Mouse (Mus musculus) limb, embryonic 13.5 days (tissue): ENCODE results near the gene Slx4ip. TPM values are rescaled to one million over a fixed set of nuclear protein-coding genes. Genes with fewer than 3 reads are reported as not detected.

ENCODE experiments used
- ATAC-seq: fragments of 200-750 bp; cut with Nextera tagmentation; 2 replicates; pipeline ENCODE4 v1.8.0; 2017; ENCODE audit warnings: low read depth, moderate number of reproducible peaks, moderate TSS enrichment; ENCODE audit not compliant: low FRiP score
- H3K27ac ChIP-seq: fragments of 300-500 bp; sonication (generic); 2 replicates; pipeline ENCODE4 v1.5.1; 2015; ENCODE audit warnings: inconsistent platforms, mild to moderate bottlenecking, moderate library complexity
- H3K27me3 ChIP-seq: fragments of 300-500 bp; sonication (generic); 2 replicates; pipeline ENCODE4 v1.6.1; 2015; ENCODE audit warnings: mild to moderate bottlenecking, inconsistent platforms
- H3K36me3 ChIP-seq: fragments of 300-500 bp; sonication (generic); 2 replicates; pipeline ENCODE4 v1.6.1; 2015; ENCODE audit warnings: inconsistent platforms, mild to moderate bottlenecking, moderate library complexity
- H3K4me1 ChIP-seq: fragments of 300-500 bp; sonication (generic); 2 replicates; pipeline ENCODE4 v1.6.1; 2015; ENCODE audit warnings: inconsistent platforms
- H3K4me2 ChIP-seq: fragments of 300-500 bp; sonication (generic); replicated peaks from 2 replicates; pipeline ENCODE4 v1.6.1; 2015; ENCODE audit warnings: inconsistent platforms, mild to moderate bottlenecking, moderate library complexity
- H3K4me3 ChIP-seq: fragments of 300-500 bp; sonication (generic); 2 replicates; pipeline ENCODE4 v1.5.1; 2015; ENCODE audit warnings: moderate library complexity, mild to moderate bottlenecking, inconsistent platforms
- H3K9ac ChIP-seq: fragments of 300-500 bp; sonication (generic); 2 replicates; pipeline ENCODE4 v1.6.1; 2015; ENCODE audit warnings: mild to moderate bottlenecking, inconsistent platforms
- H3K9me3 ChIP-seq: fragments of 300-500 bp; sonication (generic); 2 replicates; pipeline ENCODE4 v1.6.1; 2016; ENCODE audit warnings: inconsistent platforms
- WGBS: fragments of 180-500 bp; shearing (Covaris S2); methylation state at CpG from one replicate; pipeline ENCODE4 v1.1.7; 2015; 5-methylcytosine and 5-hydroxymethylcytosine counted together
- polyA plus RNA-seq: library from polyadenylated mRNA; unstranded; fragments of >200 nt; fragmentation: Nextera tagmentation; extraction: Ambion mirVana; gene quantifications from 2 replicates; pipeline ENCODE4 v1.2.1, GENCODE M21; 2015

Slx4ip gene
- polyA plus RNA-seq, 1 experiment from 2014 or later = 9.2 TPM

- Histone ChIP-seq H3K4me3 (no peak overlapping the region), H3K4me1 (peaks cover 37% of the 10 kb centered on the region), H3K27me3 (peaks cover 23% of the 10 kb centered on the region), H3K9me3 (no peaks in the 10 kb centered on the region), H3K9ac (no peak overlapping the region), H3K4me2 (no peak overlapping the region), H3K36me3 (peaks cover 68% of the 10 kb centered on the region), H3K27ac (no peak overlapping the region)
- WGBS = 73% methylated on average over 8 of the region's 8 CpGs
- ATAC-seq = no peak
Measured at GRCm38 (mm10) chr2:137094301-137094700, 203.3 kb downstream of the Slx4ip start.

- peaks cover 56% of the 10 kb centered on the region for H3K36me3 ChIP-seq
- H3K4me3 ChIP-seq = no peak overlapping the region
- H3K27ac ChIP-seq = no peak overlapping the region
- no peaks in the 10 kb centered on the region for H3K9me3 ChIP-seq
- WGBS = 6% methylated on average over 5 of the region's 5 CpGs
- H3K27me3 ChIP-seq = peaks cover 10% of the 10 kb centered on the region; the same call in 1 of the 2 replicates
- no peak overlapping the region for H3K4me2 ChIP-seq
- H3K4me1 ChIP-seq = peaks cover 53% of the 10 kb centered on the region
- H3K9ac ChIP-seq = no peak overlapping the region
- ATAC-seq = no peak
Measured at GRCm38 (mm10) chr2:137096981-137097460, 206.0 kb downstream of the Slx4ip start.

GRCm38 (mm10) chr2:137098269-137099035, 207.4 kb downstream of the Slx4ip start:
- 36% methylated on average over 11 of the region's 11 CpGs for WGBS
- H3K9me3 ChIP-seq = no peaks in the 10 kb centered on the region
- no peak overlapping the region for H3K4me3 ChIP-seq
- 0 out of 2 replicates have a peak, but pooled peaks cover 5% of the 10 kb centered on the region for H3K27me3 ChIP-seq
- no peak overlapping the region for H3K4me2 ChIP-seq
- no peak overlapping the region for H3K9ac ChIP-seq
- no peak for ATAC-seq
- H3K4me1 ChIP-seq = peaks cover 53% of the 10 kb centered on the region
- peaks cover 53% of the 10 kb centered on the region for H3K36me3 ChIP-seq
- H3K27ac ChIP-seq = no peak overlapping the region

- Histone ChIP-seq H3K27ac (no peak overlapping the region), H3K36me3 (peaks cover 52% of the 10 kb centered on the region), H3K9ac (no peak overlapping the region)
Measured at GRCm38 (mm10) chr2:137099211-137099734, 208.3 kb downstream of the Slx4ip start.

GRCm38 (mm10) chr2:137101074-137101473, 210.1 kb downstream of the Slx4ip start:
- Histone ChIP-seq H3K9me3 (no peaks in the 10 kb centered on the region), H3K27me3 (no peaks in the 10 kb centered on the region), H3K4me1 (peaks cover 45% of the 10 kb centered on the region), H3K9ac (no peak overlapping the region), H3K4me2 (no peak overlapping the region), H3K36me3 (peaks cover 61% of the 10 kb centered on the region), H3K4me3 (no peak overlapping the region), H3K27ac (no peak overlapping the region)
- peak; percentile 57; the same call in 1 of the 2 replicates for ATAC-seq
- WGBS = 39% methylated on average over 5 of the region's 5 CpGs

More at GRCm38 (mm10) chr2:137099211-137099734, 208.3 kb downstream of the Slx4ip start:
- 12% methylated on average over 6 of the region's 6 CpGs for WGBS
- H3K9me3 ChIP-seq = no peaks in the 10 kb centered on the region
- H3K27me3 ChIP-seq = 0 out of 2 replicates have a peak, but pooled peaks cover 1% of the 10 kb centered on the region
- no peak overlapping the region for H3K4me2 ChIP-seq
- ATAC-seq = no peak
- no peak overlapping the region for H3K4me3 ChIP-seq
- peaks cover 52% of the 10 kb centered on the region for H3K4me1 ChIP-seq

- Histone ChIP-seq H3K27me3 (no peaks in the 10 kb centered on the region), H3K4me3 (no peak overlapping the region), H3K36me3 (peaks cover 35% of the 10 kb centered on the region), H3K4me1 (peaks cover 52% of the 10 kb centered on the region), H3K4me2 (no peak overlapping the region), H3K9me3 (no peaks in the 10 kb centered on the region), H3K9ac (no peak overlapping the region), H3K27ac (no peak overlapping the region)
- no peak for ATAC-seq
- WGBS = 72% methylated on average over 4 of the region's 4 CpGs
Measured at GRCm38 (mm10) chr2:137107203-137107602, 216.2 kb downstream of the Slx4ip start.

- Histone ChIP-seq H3K4me1 (peaks cover 59% of the 10 kb centered on the region), H3K4me3 (no peak overlapping the region), H3K4me2 (0 out of 2 replicates have a peak overlapping the region, but pooled peaks have one; percentile 1), H3K9me3 (no peaks in the 10 kb centered on the region), H3K27me3 (no peaks in the 10 kb centered on the region), H3K27ac (no peak overlapping the region), H3K9ac (peak overlapping the region; percentile 25; the same call in 1 of the 2 replicates), H3K36me3 (peaks cover 31% of the 10 kb centered on the region)
- no peak for ATAC-seq
- 40% methylated on average over 8 of the region's 8 CpGs for WGBS
Measured at GRCm38 (mm10) chr2:137107946-137108345, 216.9 kb downstream of the Slx4ip start.

GRCm38 (mm10) chr2:137109321-137110213, 218.5 kb downstream of the Slx4ip start:
- H3K9ac ChIP-seq = no peak overlapping the region
- WGBS = 68% methylated on average over 15 of the region's 15 CpGs
- ATAC-seq = no peak
- peak overlapping the region; percentile 11; the same call in 1 of the 2 replicates for H3K4me2 ChIP-seq
- H3K4me1 ChIP-seq = peaks cover 65% of the 10 kb centered on the region
- no peaks in the 10 kb centered on the region for H3K27me3 ChIP-seq
- no peak overlapping the region for H3K4me3 ChIP-seq
- H3K9me3 ChIP-seq = no peaks in the 10 kb centered on the region
- H3K36me3 ChIP-seq = peaks cover 17% of the 10 kb centered on the region
- H3K27ac ChIP-seq = no peak overlapping the region

- peaks cover 68% of the 10 kb centered on the region for H3K4me1 ChIP-seq
- H3K27me3 ChIP-seq = no peaks in the 10 kb centered on the region
Measured at GRCm38 (mm10) chr2:137110214-137110898, 219.3 kb downstream of the Slx4ip start.

GRCm38 (mm10) chr2:137113288-137114061, 222.5 kb downstream of the Slx4ip start:
- WGBS = 9% methylated on average over 11 of the region's 12 CpGs
- no peak for ATAC-seq

More at GRCm38 (mm10) chr2:137110214-137110898, 219.3 kb downstream of the Slx4ip start:
- H3K27ac ChIP-seq = no peak overlapping the region
- no peak for ATAC-seq
- no peak overlapping the region for H3K4me3 ChIP-seq
- no peaks in the 10 kb centered on the region for H3K9me3 ChIP-seq
- 0 out of 2 replicates have a peak overlapping the region, but pooled peaks have one; percentile 7 for H3K4me2 ChIP-seq
- H3K36me3 ChIP-seq = peaks cover 9% of the 10 kb centered on the region
- 49% methylated on average over 4 of the region's 4 CpGs for WGBS
- no peak overlapping the region for H3K9ac ChIP-seq

More at GRCm38 (mm10) chr2:137113288-137114061, 222.5 kb downstream of the Slx4ip start:
- Histone ChIP-seq H3K4me1 (peaks cover 63% of the 10 kb centered on the region), H3K27ac (peak overlapping the region; percentile 72), H3K36me3 (no peaks in the 10 kb centered on the region), H3K27me3 (no peaks in the 10 kb centered on the region), H3K9ac (peak overlapping the region; percentile 84), H3K9me3 (no peaks in the 10 kb centered on the region), H3K4me3 (peak overlapping the region; percentile 72), H3K4me2 (peak overlapping the region; percentile 93)
